Mouse (Mus musculus): ENCODE results near the gene Rbpj.

- no peak for TF ChIP-seq CTCF (IDR thresholded peaks at IDR 0.05; ENCODE audit: control insufficient read depth, insufficient read depth, insufficient replicate concordance, low read depth, low read length)
- no peak for TF ChIP-seq POLR2A (IDR thresholded peaks at IDR 0.05; ENCODE audit: control insufficient read depth, low read depth, low read length)
Measured at GRCm38 (mm10) chr5:53524831-53525230, 58.9 kb downstream of the Rbpj start.
